Mouse (Mus musculus): ENCODE results near the gene Tmem104.

Tmem104 gene

DNA sequence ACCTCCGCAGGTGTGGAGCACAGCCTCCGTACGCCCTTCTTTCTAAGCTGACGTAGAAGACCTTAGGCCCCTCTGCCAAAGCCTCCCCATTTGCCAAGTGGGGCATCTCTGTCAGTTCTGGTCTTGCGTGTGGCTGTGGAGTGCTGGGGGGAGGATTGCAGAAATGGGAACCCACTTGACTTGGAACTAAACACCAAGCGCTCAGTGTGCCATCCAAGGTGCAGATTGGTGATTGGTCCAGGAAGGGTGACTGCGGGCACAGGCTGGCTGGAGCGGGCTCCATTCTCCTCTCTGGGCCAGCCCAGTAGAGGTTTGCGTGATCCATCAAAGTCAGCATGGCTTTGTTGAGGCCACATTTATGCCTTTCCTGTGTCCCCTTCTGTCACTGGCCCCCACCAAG lies 15.5 kb downstream of the Tmem104 start:
- DNase-seq = no peak

GRCm38 (mm10) chr11:115208126-115208525 lies 20.8 kb downstream of the Tmem104 start:
- DNase-seq = no peak

DNA sequence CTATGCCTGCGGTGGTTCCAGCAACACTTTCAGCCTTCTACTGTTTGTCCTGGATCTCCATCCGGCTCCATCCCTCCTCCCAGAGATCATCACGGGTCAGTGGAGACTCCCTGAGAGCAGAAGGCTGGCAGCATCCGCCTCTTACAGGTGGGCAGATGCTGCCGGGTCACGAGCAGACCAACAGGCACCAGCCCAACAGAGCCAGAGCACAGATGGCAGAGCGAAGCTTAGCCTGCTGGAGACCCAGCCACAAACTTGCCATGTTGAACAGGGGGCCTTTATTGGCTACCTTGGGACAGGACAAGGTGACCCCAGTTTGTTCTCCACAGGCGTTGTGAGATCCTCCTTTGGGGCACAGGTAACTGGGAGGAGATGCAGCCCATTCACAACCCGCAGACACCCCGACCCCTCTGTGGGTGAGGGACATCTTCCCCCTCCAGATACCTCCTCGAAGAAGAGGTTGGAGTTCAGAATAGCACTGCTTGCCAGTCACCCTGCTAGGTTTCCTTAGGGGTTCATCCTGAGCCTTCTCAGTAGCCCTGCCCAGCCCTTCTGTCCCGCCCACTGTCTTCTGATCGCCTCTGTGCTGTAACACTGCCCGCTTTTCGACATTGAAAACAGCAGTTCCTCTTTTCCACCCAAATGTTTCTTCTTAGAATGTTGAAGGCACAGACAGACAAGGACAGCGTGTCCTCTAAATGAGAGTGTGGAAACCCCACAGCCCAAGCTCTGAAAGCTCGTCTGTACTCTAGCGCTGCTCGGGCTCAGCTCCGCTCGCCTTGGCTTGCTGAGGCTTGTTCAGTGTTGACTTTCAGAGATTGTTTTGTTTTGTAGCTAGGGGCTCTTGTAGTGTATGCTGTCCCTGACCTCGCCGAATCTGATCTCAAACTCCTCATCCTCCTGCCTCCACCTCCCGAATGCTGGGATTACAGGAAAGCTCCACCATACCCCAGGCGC lies 21.8 kb downstream of the Tmem104 start:
- DNase-seq = no peak

DNA sequence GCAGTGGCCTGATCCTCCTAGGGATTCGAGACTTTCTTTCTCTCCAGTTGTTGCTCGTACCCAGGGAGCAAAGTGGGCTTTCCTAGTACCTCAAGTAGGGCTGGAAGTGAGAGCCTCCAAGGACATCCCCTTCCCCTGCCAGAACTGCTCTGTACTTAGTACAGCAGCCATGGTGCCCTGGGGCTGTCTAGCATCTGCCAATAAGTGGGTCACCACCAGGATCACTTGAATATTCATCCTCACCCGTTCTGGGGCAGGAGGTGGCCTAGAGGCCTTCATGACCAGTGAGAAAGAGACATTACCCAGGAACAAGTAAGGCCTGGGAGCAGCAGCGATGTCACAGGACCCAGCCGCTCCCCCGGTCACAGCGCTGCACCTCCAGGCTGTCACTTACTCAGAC lies 22.7 kb downstream of the Tmem104 start:
- DNase-seq = no peak

DNA sequence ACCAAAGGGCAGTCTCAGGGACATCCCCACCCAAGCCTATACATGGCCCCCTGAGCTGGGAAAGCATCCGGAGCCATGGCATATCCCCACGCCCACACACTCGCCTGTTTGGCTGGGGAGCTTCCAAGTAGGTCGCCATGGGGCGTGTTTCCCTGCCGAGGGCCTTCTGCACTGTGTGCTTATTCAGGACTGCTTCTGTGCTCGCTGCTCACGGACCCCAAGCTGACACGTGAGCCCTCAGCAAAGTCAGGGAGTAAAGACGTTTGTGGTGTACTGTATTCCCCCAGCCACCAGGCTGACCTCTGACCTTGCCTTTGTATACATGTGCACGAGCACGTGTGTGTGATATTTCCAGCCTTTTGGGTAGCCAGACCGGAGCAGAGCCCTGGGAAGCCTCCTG lies 24.8 kb downstream of the Tmem104 start:
- no peak for DNase-seq

DNA sequence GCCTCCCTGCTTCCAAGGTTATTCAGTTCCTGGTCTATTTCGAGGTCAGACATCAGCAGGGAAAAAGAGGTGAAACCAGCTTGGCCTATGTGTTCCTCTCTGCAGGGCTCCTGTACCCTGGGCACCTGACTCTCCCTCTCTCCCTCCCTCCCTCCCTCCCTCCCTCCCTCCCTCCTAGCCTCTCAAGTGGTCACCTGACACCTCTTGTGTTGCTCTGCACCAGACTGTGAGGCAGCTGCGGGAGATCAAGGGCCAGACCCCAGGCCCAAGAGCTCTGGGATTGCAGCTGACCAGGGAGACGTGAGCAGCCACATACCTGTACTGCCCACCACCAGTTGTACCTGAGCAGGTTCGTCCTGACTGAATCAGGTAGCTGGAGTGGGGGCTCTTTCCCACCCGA lies 27.8 kb downstream of the Tmem104 start:
- no peak for DNase-seq

DNA sequence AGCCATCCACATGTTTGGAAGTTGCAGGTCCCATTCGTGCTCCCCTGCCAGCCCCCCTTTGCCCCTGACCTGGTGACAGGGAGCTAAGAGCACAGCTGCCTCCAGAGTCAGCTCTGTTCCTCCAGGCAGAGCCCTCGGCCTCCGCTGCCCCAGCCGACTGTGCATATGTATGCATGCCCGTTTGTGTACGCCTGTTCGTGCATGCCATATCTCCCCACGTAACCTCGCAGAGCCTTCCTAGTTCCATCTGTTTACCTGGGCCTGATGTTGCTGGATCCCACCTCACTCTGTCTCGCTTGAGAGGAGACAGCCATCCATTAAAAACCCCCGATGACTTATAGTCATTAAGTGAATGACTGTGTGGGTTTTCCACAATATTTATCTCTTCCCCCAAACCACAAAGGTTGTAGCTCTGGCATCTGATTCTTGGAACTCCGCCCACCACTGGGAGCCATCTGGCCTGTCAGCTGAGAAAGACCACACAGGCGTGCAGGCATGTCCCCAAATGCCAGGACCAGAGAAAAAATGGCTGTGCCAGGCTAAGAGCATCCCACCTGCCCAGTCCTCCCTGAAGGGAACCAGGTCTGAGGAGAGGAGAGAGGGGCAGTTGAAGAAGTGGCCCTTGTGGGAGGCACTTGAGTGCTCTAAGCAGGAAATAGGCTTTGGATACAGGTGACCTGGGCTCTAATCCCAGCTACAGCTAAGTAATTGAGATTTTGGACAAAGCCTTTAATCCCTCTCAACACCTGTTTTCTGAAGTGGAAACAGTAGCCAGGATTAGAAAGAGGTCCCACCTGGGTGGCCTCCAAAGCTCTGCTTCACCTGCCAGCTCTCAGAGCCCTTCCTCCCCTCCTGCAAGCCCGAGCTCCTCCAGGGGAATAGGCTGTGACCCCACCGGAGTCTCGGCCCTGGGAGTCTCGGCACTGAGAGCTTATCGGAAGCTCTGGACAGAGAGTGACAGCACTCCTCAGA lies 30.4 kb downstream of the Tmem104 start:
- DNase-seq = no peak

DNA sequence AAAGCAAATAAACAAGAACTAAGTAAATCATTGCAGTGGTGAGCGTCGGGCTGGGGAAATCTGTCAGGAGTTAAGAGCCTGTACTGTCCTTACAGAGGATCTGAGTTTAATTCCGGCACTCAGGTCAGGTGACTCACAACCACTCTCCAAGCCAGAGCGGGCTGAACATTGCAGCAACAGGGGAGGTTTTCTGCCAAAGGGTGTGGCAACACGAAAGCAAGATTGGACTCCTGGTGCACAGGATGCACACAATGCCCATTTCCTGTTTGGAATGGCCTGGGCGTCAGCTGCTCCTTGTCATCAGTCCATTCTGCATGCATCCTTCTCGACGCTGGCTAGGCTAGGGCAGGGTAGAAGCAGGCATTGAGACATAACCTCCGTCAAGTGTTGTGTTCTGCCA lies 32.0 kb downstream of the Tmem104 start:
- peak; percentile 62 for DNase-seq

GRCm38 (mm10) chr11:115219685-115220084 lies 32.4 kb downstream of the Tmem104 start:
- no peak for DNase-seq

DNA sequence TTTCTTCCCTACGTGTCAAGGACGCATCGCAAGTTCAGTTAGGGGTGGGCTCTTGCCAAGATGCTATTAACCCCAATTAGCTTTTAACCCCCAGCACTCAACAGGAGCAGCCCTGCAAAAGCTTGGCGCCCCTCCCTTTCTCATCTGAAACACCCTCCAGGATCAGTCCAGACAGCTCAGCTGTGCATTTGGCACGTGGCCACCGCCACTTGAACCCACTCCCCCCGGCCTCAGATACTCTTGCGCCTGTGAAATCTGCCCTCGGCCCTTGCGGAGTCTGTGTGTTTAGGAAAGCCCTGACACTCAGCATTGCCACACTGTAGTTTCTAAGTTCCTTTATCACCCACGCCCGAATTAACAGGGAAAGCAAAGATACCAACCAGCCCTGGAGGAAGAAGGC lies 34.8 kb downstream of the Tmem104 start:
- peak; percentile 45 for DNase-seq

- DNase-seq = no peak
Measured at GRCm38 (mm10) chr11:115222570-115222969, 35.3 kb downstream of the Tmem104 start.

DNA sequence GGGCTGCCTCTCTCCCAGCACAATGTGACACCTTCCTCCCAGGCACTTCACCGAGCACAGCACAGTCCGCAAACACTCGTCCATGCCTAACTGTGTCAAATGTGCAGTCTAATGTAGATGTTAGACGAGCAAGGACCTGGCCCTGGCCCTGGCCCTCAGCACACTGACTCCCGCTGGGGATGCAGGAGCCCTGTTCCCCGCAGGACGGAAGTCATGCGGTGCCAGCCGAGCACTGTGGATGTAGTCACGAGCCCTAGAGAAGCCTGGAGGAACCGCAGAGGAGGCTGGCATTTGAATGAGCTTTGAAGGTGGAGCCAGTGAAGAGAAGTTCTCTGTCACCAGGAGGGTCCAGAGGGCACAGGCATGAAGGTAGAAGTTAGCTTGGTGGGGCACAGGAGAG lies 36.2 kb downstream of the Tmem104 start:
- no peak for DNase-seq

GRCm38 (mm10) chr11:115223877-115224276 lies 36.6 kb downstream of the Tmem104 start:
- DNase-seq = no peak

DNA sequence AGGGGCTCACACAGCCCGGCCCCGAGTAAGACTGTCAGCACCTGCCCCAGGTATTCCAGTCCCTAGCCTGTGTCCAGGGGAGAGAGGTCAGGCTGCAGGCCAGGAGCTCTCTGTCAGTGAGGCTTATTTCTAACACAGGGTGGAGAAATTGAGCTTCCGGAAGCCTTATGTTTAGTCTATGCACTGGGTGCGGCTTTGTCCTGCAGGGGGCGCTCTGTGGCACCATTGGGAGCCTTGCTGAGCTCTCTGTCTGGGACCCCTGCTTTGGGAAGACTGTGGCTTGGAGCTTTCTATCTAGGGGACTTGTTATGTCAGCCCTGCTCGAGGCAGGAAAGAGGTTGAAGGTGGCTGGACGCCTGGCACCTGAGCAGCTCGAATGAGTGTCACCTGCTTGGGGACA lies 37.6 kb downstream of the Tmem104 start:
- peak; percentile 74 for DNase-seq

DNA sequence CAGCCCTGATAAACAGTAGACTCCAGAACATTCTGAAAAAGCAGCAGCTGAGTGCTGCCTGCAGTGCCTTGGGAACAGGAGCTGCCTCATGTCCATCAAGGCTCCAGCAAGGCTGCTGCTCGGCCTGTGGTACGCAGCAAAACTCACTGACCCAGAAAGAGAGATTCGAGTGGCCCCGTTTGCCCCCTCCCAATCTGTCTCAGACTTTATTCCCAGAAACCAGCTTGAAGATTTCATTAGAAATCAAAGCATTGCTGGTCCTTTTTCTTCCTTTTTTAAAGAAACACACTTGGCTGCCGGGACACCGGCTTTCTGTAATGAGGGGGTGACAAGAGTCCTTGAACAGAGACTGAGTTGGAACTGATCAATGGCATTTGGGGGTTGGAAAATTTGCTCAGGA lies 38.0 kb downstream of the Tmem104 start:
- DNase-seq = no peak

GRCm38 (mm10) chr11:115226811-115227491 lies 39.7 kb downstream of the Tmem104 start:
- no peak for DNase-seq

DNA sequence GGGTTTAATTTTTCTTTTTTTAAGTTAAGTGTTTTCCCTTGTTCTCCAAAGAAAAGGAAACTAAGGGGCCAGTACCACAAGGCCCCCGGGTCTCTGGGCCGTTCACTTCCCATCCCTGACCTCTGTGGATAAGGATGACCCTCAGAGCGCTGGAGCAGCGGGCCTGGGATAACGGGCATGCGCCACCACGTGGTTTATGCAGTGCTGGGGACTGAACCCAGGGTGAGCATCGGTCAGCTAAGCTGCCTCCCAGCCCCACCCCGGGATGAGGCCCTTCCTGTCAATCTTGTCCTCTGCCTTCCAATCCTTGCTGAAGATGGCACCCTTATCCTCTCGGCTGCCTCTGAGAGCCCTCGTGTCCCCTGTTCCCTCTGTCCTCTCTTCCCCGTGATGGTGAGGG lies 40.4 kb downstream of the Tmem104 start:
- no peak for DNase-seq

GRCm38 (mm10) chr11:115228430-115228829 lies 41.1 kb downstream of the Tmem104 start:
- no peak for DNase-seq

- no peak for DNase-seq
Measured at GRCm38 (mm10) chr11:115229021-115229930, 42.0 kb downstream of the Tmem104 start.

- no peak for DNase-seq
Measured at GRCm38 (mm10) chr11:115231168-115231915, 44.1 kb downstream of the Tmem104 start.

- no peak for DNase-seq
Measured at GRCm38 (mm10) chr11:115231924-115232323, 44.6 kb downstream of the Tmem104 start.
